Mouse (Mus musculus) layer of hippocampus, adult 9-11 months (tissue): ENCODE results near the gene Pxylp1.

Experiments
- DNase-seq: peaks from one replicate; pipeline ENCODE4 v3.0.0; 2022

Gene Pxylp1

GRCm38 (mm10) chr9:96818128-96818821 lies 74.2 kb downstream of the Pxylp1 start:
- peak; percentile 44 for DNase-seq

DNA sequence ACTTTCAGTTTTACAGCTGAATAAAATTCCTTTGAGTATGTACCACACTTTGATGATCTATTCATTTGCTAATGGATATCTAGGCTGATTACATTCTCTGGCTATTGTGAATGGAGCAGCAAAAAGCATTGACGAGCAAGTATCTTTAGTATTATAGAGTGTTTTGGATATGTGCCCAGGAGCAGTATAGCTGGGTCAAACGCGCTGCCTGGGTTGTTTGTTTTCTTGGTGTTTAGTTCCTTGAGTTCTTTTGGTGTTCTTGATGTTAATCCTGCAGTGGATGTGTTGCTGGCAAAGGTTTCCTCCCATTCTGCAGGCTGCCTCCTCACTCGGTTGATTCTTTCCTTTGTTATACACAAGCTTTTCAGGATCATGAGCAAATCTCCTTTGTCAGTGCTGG lies 80.5 kb downstream of the Pxylp1 start:
- DNase-seq: no peak

- no peak for DNase-seq
Observed at GRCm38 (mm10) chr9:96800131-96800825, 92.2 kb downstream of the Pxylp1 start.

GRCm38 (mm10) chr9:96797311-96797710 lies 95.2 kb downstream of the Pxylp1 start:
- DNase-seq: no peak

DNA sequence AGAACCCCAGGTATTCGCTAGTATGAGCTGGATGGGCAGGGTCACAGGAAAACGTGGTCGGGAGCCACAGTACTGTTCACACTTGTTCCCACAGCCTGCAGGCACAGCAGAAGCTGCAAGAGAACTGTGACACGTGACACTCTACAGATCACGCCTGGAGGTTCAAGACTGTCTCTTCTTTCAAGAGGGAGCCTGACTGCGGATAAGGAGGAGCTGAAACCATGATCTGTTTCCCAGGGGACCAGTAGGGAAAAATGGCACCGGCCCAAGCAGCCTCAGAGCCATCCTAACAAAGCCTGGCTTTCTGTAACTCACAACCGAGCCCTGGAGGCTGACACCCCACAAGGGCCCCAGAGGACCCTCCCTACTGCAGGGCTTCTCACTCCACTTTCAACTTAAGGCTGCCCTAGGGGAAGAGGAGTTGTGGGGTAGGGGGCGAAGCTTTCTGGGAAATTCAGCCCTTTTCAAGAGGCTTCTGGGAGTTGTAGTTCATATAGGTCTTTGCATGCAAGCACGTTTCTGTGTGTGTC lies 97.0 kb downstream of the Pxylp1 start:
- peak; percentile 38 for DNase-seq

DNA sequence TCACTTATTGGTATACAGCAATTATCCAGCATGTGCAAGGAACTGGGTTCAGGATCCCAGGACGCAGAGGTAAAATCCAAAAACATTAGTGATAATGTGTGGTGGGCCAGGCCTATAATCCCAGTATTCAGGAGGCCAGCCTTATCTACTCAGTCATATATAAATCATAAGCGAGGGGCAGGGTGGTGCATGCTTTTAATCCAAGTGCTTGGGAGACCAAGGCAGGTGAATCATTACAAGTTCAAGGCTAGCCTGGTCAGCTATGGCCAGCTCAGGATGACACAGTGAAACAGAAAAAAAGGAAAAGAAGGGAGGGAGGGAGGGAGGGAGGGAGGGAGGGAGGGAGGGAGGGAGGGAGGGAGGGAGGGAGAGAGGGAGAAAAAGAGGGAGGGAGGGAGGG lies 97.9 kb downstream of the Pxylp1 start:
- DNase-seq: no peak

- no peak for DNase-seq
Observed at GRCm38 (mm10) chr9:96792543-96792942, 99.9 kb downstream of the Pxylp1 start.

- DNase-seq: no peak
Observed at GRCm38 (mm10) chr9:96790389-96791007, 102.0 kb downstream of the Pxylp1 start.

GRCm38 (mm10) chr9:96789906-96790305 lies 102.6 kb downstream of the Pxylp1 start:
- no peak for DNase-seq

DNA sequence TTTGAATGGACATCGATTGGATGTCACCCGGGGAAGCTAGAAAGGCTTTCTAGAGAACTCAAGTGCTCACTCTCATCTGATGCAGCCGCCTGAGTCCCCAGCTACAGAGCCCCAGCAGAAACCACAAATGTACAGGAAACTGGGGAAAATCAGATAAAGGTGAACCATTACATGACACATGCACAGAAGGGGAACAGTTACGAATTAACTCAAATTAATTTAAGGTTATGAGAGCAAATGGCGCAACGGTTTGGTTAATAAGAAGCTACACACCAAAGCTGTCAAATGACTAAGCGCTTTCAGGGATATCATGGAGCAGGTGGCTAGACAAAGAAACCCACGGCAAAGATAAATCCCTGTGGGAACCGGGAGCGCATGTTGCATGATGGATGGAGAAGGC lies 104.7 kb downstream of the Pxylp1 start:
- no peak for DNase-seq

DNA sequence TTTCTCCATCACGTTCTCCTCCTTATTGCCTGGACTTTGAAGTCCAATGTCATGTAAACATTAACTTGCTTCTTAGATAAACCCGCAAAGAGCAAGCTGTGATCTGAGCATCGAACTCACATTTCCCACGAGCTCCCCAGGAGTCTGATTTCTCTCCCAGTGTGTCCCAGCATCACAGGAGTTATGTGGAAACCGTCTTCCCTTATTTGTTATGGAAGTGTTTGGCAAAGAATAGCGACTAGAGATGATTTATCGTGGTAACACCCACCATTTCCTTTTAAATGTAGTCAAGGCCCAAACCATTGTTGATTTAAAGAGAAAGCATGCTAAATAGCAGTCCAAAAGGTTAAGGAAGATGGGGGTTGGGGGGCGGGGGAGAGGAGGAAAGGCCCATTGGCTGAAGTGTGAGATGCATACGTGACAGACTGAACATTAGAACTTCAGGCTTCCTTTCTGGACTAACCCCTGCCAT lies 106.6 kb downstream of the Pxylp1 start:
- DNase-seq: no peak

GRCm38 (mm10) chr9:96785187-96785586 lies 107.3 kb downstream of the Pxylp1 start:
- no peak for DNase-seq

GRCm38 (mm10) chr9:96783667-96784066 lies 108.8 kb downstream of the Pxylp1 start:
- DNase-seq: no peak

- no peak for DNase-seq
Observed at GRCm38 (mm10) chr9:96783258-96783657, 109.2 kb downstream of the Pxylp1 start.

GRCm38 (mm10) chr9:96782062-96782461 lies 110.4 kb downstream of the Pxylp1 start:
- no peak for DNase-seq
